Comparison of ENCODE assay signal across 14 mouse cellular contexts in genomic region chr14:25031756-25032680, GRCm38 (mm10).
DNase-seq lines count a peak whose midpoint lies in the region; ATAC-seq lines count a peak whose summit lies in the region.
"Had no signal": no experiment of that assay in that cellular context is flagged by ENCODE, and none has a peak within 500 bp of the region (broad histone marks: within the 10 kb centered on the region; RNA-seq: fewer than 3 reads in every experiment).

No protein-coding gene starts in this region.

- H3K9ac ChIP-seq in limb, embryonic 13.5 days, result 0 out of 2 replicates have a peak overlapping the region, but pooled peaks have one; percentile 8
- H3K9ac ChIP-seq in midbrain, embryonic 16.5 days (ENCODE audit: low read depth, low read length), result no peak overlapping the region

- H3K4me3 ChIP-seq in limb, embryonic 13.5 days, result no peak overlapping the region
- H3K4me3 ChIP-seq in midbrain, embryonic 16.5 days (ENCODE audit: low read depth, low read length), result no peak overlapping the region

- WGBS in limb, embryonic 13.5 days, result 65% methylated on average over 12 of the region's 12 CpGs
- WGBS in midbrain, embryonic 16.5 days, result 76% methylated on average over 12 of the region's 12 CpGs

- H3K36me3 ChIP-seq in limb, embryonic 13.5 days, result no peaks in the 10 kb centered on the region
- no peaks in the 10 kb centered on the region for H3K36me3 ChIP-seq in midbrain, embryonic 16.5 days (ENCODE audit: control insufficient read depth, insufficient read depth, low read length)

- H3K27ac ChIP-seq in limb, embryonic 13.5 days, result no peak overlapping the region; the same call in 1 of the 2 replicates
- no peak overlapping the region for H3K27ac ChIP-seq in midbrain, embryonic 16.5 days (ENCODE audit: low read length)

- no peak overlapping the region for H3K4me2 ChIP-seq in limb, embryonic 13.5 days (replicated peaks)
- no peak overlapping the region for H3K4me2 ChIP-seq in midbrain, embryonic 16.5 days (ENCODE audit: low read length)
- H3K4me2 ChIP-seq: heart, embryonic 11.5 days had no signal

- peak; percentile 91 for ATAC-seq in frontal cortex, adult (ENCODE audit: low TSS enrichment)
- no peak for ATAC-seq in limb, embryonic 13.5 days (ENCODE audit: low FRiP score, low read depth)
- ATAC-seq in midbrain, embryonic 16.5 days, result no peak

- H3K4me1 ChIP-seq in limb, embryonic 13.5 days, result peaks cover 36% of the 10 kb centered on the region
- peaks cover 3% of the 10 kb centered on the region; the same call in 1 of the 2 replicates for H3K4me1 ChIP-seq in midbrain, embryonic 16.5 days (ENCODE audit: control insufficient read depth, insufficient read depth, low read length)

- H3K27me3 ChIP-seq in limb, embryonic 13.5 days, result no peaks in the 10 kb centered on the region
- no peaks in the 10 kb centered on the region for H3K27me3 ChIP-seq in midbrain, embryonic 16.5 days (ENCODE audit: control insufficient read depth, insufficient read depth, low read depth, low read length)

- DNase-seq in frontal cortex, adult 2 months (ENCODE audit: extremely low spot score in 1 of 2, low spot score in 1 of 2), result no peak
- peak; percentile 25 for DNase-seq in thymus, postnatal 0 days (ENCODE audit: low spot score)
- no peak for DNase-seq in thymus, postnatal 25 days
- DNase-seq in lung, postnatal 36 days, result no peak
- no peak for DNase-seq in T-cell, adult 2 months (ENCODE audit: low spot score)
- DNase-seq: cerebellum, adult 11-12 months; gastrocnemius, postnatal 10 days; heart, postnatal 36 days; liver; lung, adult 2 months had no signal

- H3K9me3 ChIP-seq in limb, embryonic 13.5 days, result no peaks in the 10 kb centered on the region
- H3K9me3 ChIP-seq in midbrain, embryonic 16.5 days (replicated peaks; ENCODE audit: control insufficient read depth, low read length, poor library complexity, severe bottlenecking), result no peaks in the 10 kb centered on the region
